ENCODE assay signal across 10 mouse cellular contexts in the genomic region with DNA sequence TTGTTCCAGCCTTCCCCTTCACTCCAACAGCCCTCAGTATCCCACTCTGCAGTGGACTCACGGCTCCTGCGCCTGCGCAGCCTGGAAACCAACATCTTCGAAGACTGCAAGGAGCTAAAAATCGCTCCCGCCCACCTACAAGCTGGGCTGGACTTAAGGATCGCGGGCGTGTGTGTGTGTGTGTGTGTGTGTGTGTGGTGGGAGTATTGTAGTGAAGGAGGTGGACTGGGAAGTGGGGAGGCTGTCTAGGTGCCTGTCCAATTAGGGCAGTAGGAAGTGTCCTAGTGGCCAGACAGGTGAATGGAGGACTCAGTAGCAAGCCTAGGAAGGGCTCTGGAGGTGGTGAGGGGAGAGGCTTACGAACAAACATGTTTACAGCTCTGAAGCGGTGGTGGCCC. TPM values are rescaled to one million over a fixed set of nuclear protein-coding genes. Genes with fewer than 3 reads are reported as not detected.
DNase-seq lines count a peak whose midpoint lies in the region; ATAC-seq lines count a peak whose summit lies in the region.
"Had no signal": no experiment of that assay in that cellular context is flagged by ENCODE, and none has a peak within 500 bp of the region (broad histone marks: within the 10 kb centered on the region; RNA-seq: fewer than 3 reads in every experiment).

No protein-coding gene starts in this region.

- ATAC-seq in heart, embryonic 14.5 days (ENCODE audit: insufficient number of reproducible peaks, insufficient read depth, low FRiP score, low read depth), result 0 out of 2 replicates have a peak, but pooled peaks have one; percentile 18
- peak; percentile 58 for ATAC-seq in hindbrain, embryonic 11.5 days (ENCODE audit: low FRiP score)
- no peak for ATAC-seq in limb, embryonic 15.5 days (ENCODE audit: insufficient number of reproducible peaks, low FRiP score, low TSS enrichment, low read depth)
- ATAC-seq in stomach, embryonic 15.5 days (ENCODE audit: insufficient read depth, low FRiP score, low read depth), result no peak

- no peak overlapping the region for H3K27ac ChIP-seq in heart, embryonic 14.5 days (replicated peaks in 1 of 2; ENCODE audit: control insufficient read depth in 1 of 2, insufficient read depth in 1 of 2, low read depth in 2 of 2, low read length in 2 of 2)
- no peak overlapping the region for H3K27ac ChIP-seq in hindbrain, embryonic 11.5 days (ENCODE audit: low read depth, low read length)
- H3K27ac ChIP-seq in limb, embryonic 15.5 days, result no peak overlapping the region
- no peak overlapping the region for H3K27ac ChIP-seq in stomach, embryonic 15.5 days

- H3K36me3 ChIP-seq in heart, embryonic 14.5 days (ENCODE audit: control insufficient read depth, insufficient read depth, low read length), result no peaks in the 10 kb centered on the region
- no peaks in the 10 kb centered on the region for H3K36me3 ChIP-seq in hindbrain, embryonic 11.5 days (ENCODE audit: control insufficient read depth, insufficient read depth, low read length)
- H3K36me3 ChIP-seq in limb, embryonic 15.5 days, result no peaks in the 10 kb centered on the region
- no peaks in the 10 kb centered on the region for H3K36me3 ChIP-seq in stomach, embryonic 15.5 days

- WGBS in heart, embryonic 14.5 days, result 9% methylated on average over 11 of the region's 11 CpGs
- WGBS in hindbrain, embryonic 11.5 days, result 2% methylated on average over 11 of the region's 11 CpGs
- 5% methylated on average over 11 of the region's 11 CpGs for WGBS in limb, embryonic 15.5 days
- 4% methylated on average over 11 of the region's 11 CpGs for WGBS in stomach, embryonic 15.5 days

- H3K9me3 ChIP-seq in heart, embryonic 14.5 days (ENCODE audit: control insufficient read depth, low read length), result no peaks in the 10 kb centered on the region
- H3K9me3 ChIP-seq in hindbrain, embryonic 11.5 days (ENCODE audit: control insufficient read depth, low read length), result no peaks in the 10 kb centered on the region
- no peaks in the 10 kb centered on the region for H3K9me3 ChIP-seq in limb, embryonic 15.5 days
- H3K9me3 ChIP-seq in stomach, embryonic 15.5 days, result no peaks in the 10 kb centered on the region

- H3K4me1 ChIP-seq in heart, embryonic 14.5 days (ENCODE audit: control insufficient read depth in 2 of 2, insufficient read depth in 2 of 2, low read length in 2 of 2), result peaks cover 0 to 8% of the 10 kb centered on the region in 2 experiments; a peak in 1 of 4 replicates
- peaks cover 5% of the 10 kb centered on the region; the same call in 1 of the 2 replicates for H3K4me1 ChIP-seq in hindbrain, embryonic 11.5 days (replicated peaks; ENCODE audit: control insufficient read depth, insufficient read depth, low read length)
- H3K4me1 ChIP-seq in limb, embryonic 15.5 days, result peaks cover 16% of the 10 kb centered on the region
- peaks cover 22% of the 10 kb centered on the region for H3K4me1 ChIP-seq in stomach, embryonic 15.5 days

- peak overlapping the region; percentile 64 for H3K4me2 ChIP-seq in heart, embryonic 14.5 days (ENCODE audit: low read length)
- H3K4me2 ChIP-seq in hindbrain, embryonic 11.5 days (replicated peaks; ENCODE audit: low read depth, low read length), result peak overlapping the region; percentile 91
- peak overlapping the region; percentile 84; the same call in 1 of the 2 replicates for H3K4me2 ChIP-seq in limb, embryonic 15.5 days
- H3K4me2 ChIP-seq in stomach, embryonic 15.5 days, result peak overlapping the region; percentile 82

- no peak for DNase-seq in heart, postnatal 36 days
- DNase-seq in cerebellum, adult 9-10 months, result peak; percentile 73
- peak; percentile 46 for DNase-seq in hindbrain, embryonic 11.5 days (ENCODE audit: low spot score)
- no peak for DNase-seq in thymus, postnatal 14 days
- DNase-seq in lung, postnatal 36 days, result no peak

- intact Hi-C loops in heart, postnatal 36 days (cut with DNase I), result no loop called here

- peak overlapping the region in 1 of 2 experiments; percentile 39; a peak in 1 of 4 replicates for H3K4me3 ChIP-seq in heart, embryonic 14.5 days (ENCODE audit: control insufficient read depth in 1 of 2, insufficient read depth in 1 of 2, low read depth in 1 of 2, low read length in 2 of 2)
- peak overlapping the region; percentile 59 for H3K4me3 ChIP-seq in hindbrain, embryonic 11.5 days (ENCODE audit: low read depth, low read length)
- H3K4me3 ChIP-seq in limb, embryonic 15.5 days, result peak overlapping the region; percentile 43; the same call in 1 of the 2 replicates
- H3K4me3 ChIP-seq in stomach, embryonic 15.5 days (replicated peaks), result peak overlapping the region; percentile 42; the same call in 1 of the 2 replicates

- H3K9ac ChIP-seq in heart, embryonic 14.5 days (ENCODE audit: low read length), result no peak overlapping the region
- no peak overlapping the region for H3K9ac ChIP-seq in hindbrain, embryonic 11.5 days (ENCODE audit: low read depth, low read length)
- H3K9ac ChIP-seq in limb, embryonic 15.5 days, result no peak overlapping the region
- H3K9ac ChIP-seq in stomach, embryonic 15.5 days, result no peak overlapping the region

- H3K27me3 ChIP-seq in heart, embryonic 14.5 days (ENCODE audit: control insufficient read depth, insufficient read depth, low read length), result peaks cover 76% of the 10 kb centered on the region
- peaks cover 39% of the 10 kb centered on the region for H3K27me3 ChIP-seq in hindbrain, embryonic 11.5 days (ENCODE audit: control insufficient read depth, insufficient read depth, low read length)
- H3K27me3 ChIP-seq in limb, embryonic 15.5 days, result peaks cover 79% of the 10 kb centered on the region
- H3K27me3 ChIP-seq in stomach, embryonic 15.5 days (replicated peaks), result peaks cover 54% of the 10 kb centered on the region

RNA-seq across cellular contexts. Expression of gene Rtbdn, which starts 1.6 kb away (rescaled TPM):
- polyA plus RNA-seq in heart, embryonic 14.5 days (2014; fragmentation: Nextera tagmentation; extraction: Ambion mirVana), result 0.12 TPM in 1 of 2 replicates, not detected in the other
- not detected for total RNA-seq in heart, postnatal 36 days (2021)
- 0.14 TPM in 1 of 2 replicates, not detected in the other for polyA plus RNA-seq in hindbrain, embryonic 11.5 days (2014; fragmentation: Nextera tagmentation; extraction: Ambion mirVana)
- polyA plus RNA-seq in limb, embryonic 15.5 days (2015; fragmentation: Nextera tagmentation; extraction: Ambion mirVana), result 0.19 and 0.24 TPM in 2 replicates
- 0.28 and 0.64 TPM in 2 replicates for polyA plus RNA-seq in stomach, embryonic 15.5 days (2015; fragmentation: Nextera tagmentation; extraction: Ambion mirVana)
- polyA plus RNA-seq: gonadal fat pad, adult 2 months had no signal

RNA-seq across cellular contexts. Expression of gene Mast1, which starts 8.1 kb away (rescaled TPM):
- polyA plus RNA-seq in heart, embryonic 14.5 days (2014; fragmentation: Nextera tagmentation; extraction: Ambion mirVana), result 0.08 and 0.23 TPM in 2 replicates
- under 1 TPM; 0.11 to 0.14 TPM for total RNA-seq in heart, postnatal 36 days (2021)
- polyA plus RNA-seq in hindbrain, embryonic 11.5 days (2014; fragmentation: Nextera tagmentation; extraction: Ambion mirVana), result 10.2 and 11.4 TPM in 2 replicates
- polyA plus RNA-seq in limb, embryonic 15.5 days (2015; fragmentation: Nextera tagmentation; extraction: Ambion mirVana), result 0.34 and 0.35 TPM in 2 replicates
- polyA plus RNA-seq in stomach, embryonic 15.5 days (2015; fragmentation: Nextera tagmentation; extraction: Ambion mirVana), result 1.9 and 2.2 TPM in 2 replicates

RNA-seq across cellular contexts. Expression of gene Gm49661, which starts 24.0 kb away (rescaled TPM):
- not detected in 2 replicates for polyA plus RNA-seq in heart, embryonic 14.5 days (2014; fragmentation: Nextera tagmentation; extraction: Ambion mirVana)
- 1 to 10 TPM in 1 of 2 experiments, not detected in 1; 1.0 TPM for total RNA-seq in heart, postnatal 36 days (2021)
- polyA plus RNA-seq in hindbrain, embryonic 11.5 days (2014; fragmentation: Nextera tagmentation; extraction: Ambion mirVana), result not detected in 2 replicates
- not detected in 2 replicates for polyA plus RNA-seq in limb, embryonic 15.5 days (2015; fragmentation: Nextera tagmentation; extraction: Ambion mirVana)
- polyA plus RNA-seq in stomach, embryonic 15.5 days (2015; fragmentation: Nextera tagmentation; extraction: Ambion mirVana), result not detected in 2 replicates
- polyA plus RNA-seq: small intestine, adult 2 months had no signal

RNA-seq across cellular contexts. Expression of gene Prdx2, which starts 24.2 kb away (rescaled TPM):
- 792 and 804 TPM in 2 replicates for polyA plus RNA-seq in heart, embryonic 14.5 days (2014; fragmentation: Nextera tagmentation; extraction: Ambion mirVana)
- total RNA-seq in heart, postnatal 36 days (2021), result 100 to 1,000 TPM; 633 to 676 TPM
- polyA plus RNA-seq in hindbrain, embryonic 11.5 days (2014; fragmentation: Nextera tagmentation; extraction: Ambion mirVana), result 1,367 and 1,409 TPM in 2 replicates
- 635 and 681 TPM in 2 replicates for polyA plus RNA-seq in limb, embryonic 15.5 days (2015; fragmentation: Nextera tagmentation; extraction: Ambion mirVana)
- 637 and 677 TPM in 2 replicates for polyA plus RNA-seq in stomach, embryonic 15.5 days (2015; fragmentation: Nextera tagmentation; extraction: Ambion mirVana)

RNA-seq across cellular contexts. Expression of gene Rnaseh2a, which starts 24.3 kb away (rescaled TPM):
- polyA plus RNA-seq in heart, embryonic 14.5 days (2014; fragmentation: Nextera tagmentation; extraction: Ambion mirVana), result 71.8 and 80.8 TPM in 2 replicates
- 10 to 100 TPM; 48.6 to 56.7 TPM for total RNA-seq in heart, postnatal 36 days (2021)
- polyA plus RNA-seq in hindbrain, embryonic 11.5 days (2014; fragmentation: Nextera tagmentation; extraction: Ambion mirVana), result 98.5 and 104 TPM in 2 replicates
- polyA plus RNA-seq in limb, embryonic 15.5 days (2015; fragmentation: Nextera tagmentation; extraction: Ambion mirVana), result 95.2 and 95.6 TPM in 2 replicates
- polyA plus RNA-seq in stomach, embryonic 15.5 days (2015; fragmentation: Nextera tagmentation; extraction: Ambion mirVana), result 112 and 113 TPM in 2 replicates

Comparison
In these comparisons a context has a peak if more than half of its experiments do, and no peak if none do; other contexts are left out.
1. ATAC-seq: peak in heart, embryonic 14.5 days (single experiment) and hindbrain, embryonic 11.5 days (single experiment); none in limb, embryonic 15.5 days (single experiment) and stomach, embryonic 15.5 days (single experiment).
2. DNase-seq: peak in cerebellum, adult 9-10 months (single experiment) and hindbrain, embryonic 11.5 days (single experiment); none in heart, postnatal 36 days (0 of 2), thymus, postnatal 14 days (single experiment) and lung, postnatal 36 days (single experiment).
3. Peak in every context shown above with its lines, with median percentiles within 50 percentile points of each other: H3K4me2 ChIP-seq.